In genomic region chr4:101293661-101294060, GRCm38 (mm10) we compare ENCODE assay signal across 8 mouse cellular contexts. TPM values are rescaled to one million over a fixed set of nuclear protein-coding genes. Genes with fewer than 3 reads are reported as not detected.
DNase-seq lines count a peak whose midpoint lies in the region; ATAC-seq and TF ChIP-seq lines count a peak whose summit lies in the region.

No protein-coding gene starts in this region.

- H3K9ac ChIP-seq in heart, embryonic 16.5 days (ENCODE audit: low read length) = no peak overlapping the region
- H3K9ac ChIP-seq in limb, embryonic 13.5 days = no peak overlapping the region
- H3K9ac ChIP-seq in stomach, postnatal 0 days (ENCODE audit: low read length) = no peak overlapping the region

- peak overlapping the region; percentile 82 for H3K4me2 ChIP-seq in heart, embryonic 16.5 days (ENCODE audit: low read depth, low read length)
- H3K4me2 ChIP-seq in limb, embryonic 13.5 days (replicated peaks) = peak overlapping the region; percentile 88
- H3K4me2 ChIP-seq in stomach, postnatal 0 days (replicated peaks; ENCODE audit: low read depth) = peak overlapping the region; percentile 84

- H3K9me3 ChIP-seq in heart, embryonic 16.5 days (replicated peaks; ENCODE audit: control insufficient read depth, low read length) = no peaks in the 10 kb centered on the region
- H3K9me3 ChIP-seq in limb, embryonic 13.5 days = no peaks in the 10 kb centered on the region
- H3K9me3 ChIP-seq in stomach, postnatal 0 days (ENCODE audit: control insufficient read depth, low read length) = no peaks in the 10 kb centered on the region

- TF ChIP-seq POLR2A in testis, adult 2 months (IDR thresholded peaks at IDR 0.05; ENCODE audit: control insufficient read depth, low read depth, low read length) = no peak

- TF ChIP-seq EP300 in stomach, postnatal 0 days (optimal IDR thresholded peaks at IDR 0.05) = no peak

- H3K4me3 ChIP-seq in heart, embryonic 16.5 days (ENCODE audit: low read length) = peak overlapping the region; percentile 57; the same call in 1 of the 2 replicates
- no peak overlapping the region for H3K4me3 ChIP-seq in testis, adult 2 months (ENCODE audit: control insufficient read depth, low read depth, low read length)
- H3K4me3 ChIP-seq in limb, embryonic 13.5 days = no peak overlapping the region; the same call in 1 of the 2 replicates
- no peak overlapping the region for H3K4me3 ChIP-seq in stomach, postnatal 0 days (ENCODE audit: low read depth, low read length)

- no peaks in the 10 kb centered on the region for H3K36me3 ChIP-seq in heart, embryonic 16.5 days (ENCODE audit: control insufficient read depth, insufficient read depth)
- no peaks in the 10 kb centered on the region for H3K36me3 ChIP-seq in testis, adult 2 months (ENCODE audit: control insufficient read depth, insufficient read depth, low read length)
- no peaks in the 10 kb centered on the region for H3K36me3 ChIP-seq in limb, embryonic 13.5 days
- no peaks in the 10 kb centered on the region for H3K36me3 ChIP-seq in stomach, postnatal 0 days (ENCODE audit: control insufficient read depth, insufficient read depth, low read length)

- no peak for ATAC-seq in heart, embryonic 16.5 days (replicated peaks; ENCODE audit: extremely low read depth, insufficient read depth, low FRiP score)
- ATAC-seq in limb, embryonic 13.5 days (ENCODE audit: low FRiP score, low read depth) = no peak
- ATAC-seq in stomach, postnatal 0 days (ENCODE audit: low FRiP score, low TSS enrichment) = no peak

- TF ChIP-seq CTCF in testis, adult 2 months (IDR thresholded peaks at IDR 0.05; ENCODE audit: control insufficient read depth, insufficient read depth, insufficient replicate concordance, low read depth, low read length) = no peak
- no peak for TF ChIP-seq CTCF in stomach, postnatal 0 days (IDR thresholded peaks at IDR 0.05; ENCODE audit: low read depth)

- 62% methylated on average over 9 of the region's 9 CpGs for WGBS in heart, embryonic 16.5 days
- 44% methylated on average over 9 of the region's 9 CpGs for WGBS in limb, embryonic 13.5 days
- WGBS in stomach, postnatal 0 days = 74% methylated on average over 9 of the region's 9 CpGs

- H3K27ac ChIP-seq in heart, embryonic 16.5 days (ENCODE audit: low read length) = no peak overlapping the region
- H3K27ac ChIP-seq in testis, adult 2 months (ENCODE audit: control insufficient read depth, insufficient read depth, low read depth, low read length) = 0 out of 2 replicates have a peak overlapping the region, but pooled peaks have one; percentile 0
- no peak overlapping the region for H3K27ac ChIP-seq in limb, embryonic 13.5 days
- H3K27ac ChIP-seq in stomach, postnatal 0 days (replicated peaks) = no peak overlapping the region

- DNase-seq in heart, adult 11 months = no peak
- DNase-seq in testis, postnatal 14 days (ENCODE audit: low spot score) = no peak
- no peak for DNase-seq in stomach, postnatal 0 days (ENCODE audit: low spot score)
- no peak for DNase-seq in adrenal gland, postnatal 14 days
- DNase-seq in adrenal gland, postnatal 25 days = no peak

- no peaks in the 10 kb centered on the region; the same call in 1 of the 2 replicates for H3K27me3 ChIP-seq in heart, embryonic 16.5 days (ENCODE audit: control insufficient read depth, insufficient read depth, low read length)
- H3K27me3 ChIP-seq in testis, adult 2 months (ENCODE audit: control insufficient read depth, insufficient read depth, low read length) = no peaks in the 10 kb centered on the region; the same call in 1 of the 2 replicates
- peaks cover 35% of the 10 kb centered on the region for H3K27me3 ChIP-seq in limb, embryonic 13.5 days
- H3K27me3 ChIP-seq in stomach, postnatal 0 days (ENCODE audit: control insufficient read depth, insufficient read depth, low read length) = no peaks in the 10 kb centered on the region

- H3K4me1 ChIP-seq in heart, embryonic 16.5 days (ENCODE audit: control insufficient read depth, insufficient read depth, low read length) = peaks cover 5% of the 10 kb centered on the region; the same call in 1 of the 2 replicates
- H3K4me1 ChIP-seq in testis, adult 2 months (ENCODE audit: control insufficient read depth, insufficient read depth, low read length) = peaks cover 14% of the 10 kb centered on the region
- peaks cover 22% of the 10 kb centered on the region for H3K4me1 ChIP-seq in limb, embryonic 13.5 days
- 0 out of 2 replicates have a peak, but pooled peaks cover 3% of the 10 kb centered on the region for H3K4me1 ChIP-seq in stomach, postnatal 0 days (replicated peaks; ENCODE audit: control insufficient read depth, insufficient read depth)

RNA-seq across cellular contexts. Expression of gene Jak1, which starts 28.6 kb away (rescaled TPM):
- polyA plus RNA-seq in heart, embryonic 16.5 days (2015; fragmentation: Nextera tagmentation; extraction: Ambion mirVana) = 63.3 and 65.7 TPM in 2 replicates
- 9.9 and 11.8 TPM in 2 replicates for polyA plus RNA-seq in testis, adult 2 months (2012; rRNA removed)
- polyA plus RNA-seq in limb, embryonic 13.5 days (2015; fragmentation: Nextera tagmentation; extraction: Ambion mirVana) = 77.2 and 88.0 TPM in 2 replicates
- 34.1 and 34.3 TPM in 2 replicates for polyA plus RNA-seq in stomach, postnatal 0 days (2015; fragmentation: Nextera tagmentation; extraction: Ambion mirVana)
- 116 and 125 TPM in 2 replicates for total RNA-seq in adrenal gland, postnatal 14 days (2021)
- 140 and 142 TPM in 2 replicates for total RNA-seq in adrenal gland, postnatal 25 days (2021)
